Comparison of ENCODE assay signal across 20 mouse cellular contexts in the genomic region with DNA sequence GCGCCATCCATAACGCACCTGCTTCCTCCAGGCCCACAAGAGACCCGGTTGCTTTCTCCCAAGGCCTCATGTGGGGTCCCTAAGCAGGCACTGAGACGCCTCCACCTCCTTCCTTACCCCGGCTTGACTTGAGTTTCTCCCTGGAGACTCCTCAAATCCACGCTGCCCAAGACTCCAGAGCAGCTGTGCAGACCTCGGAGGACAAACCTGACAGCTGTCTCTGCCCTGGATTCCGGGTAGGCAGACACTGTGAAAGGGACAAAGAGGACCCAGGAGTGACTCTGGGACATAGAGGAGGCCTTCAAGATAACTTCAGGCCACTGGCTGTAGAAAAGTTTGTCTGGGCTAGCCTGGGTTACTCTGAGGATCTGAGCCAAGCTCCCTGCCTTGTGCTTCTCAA. TPM values are rescaled to one million over a fixed set of nuclear protein-coding genes. Genes with fewer than 3 reads are reported as not detected.
DNase-seq lines count a peak whose midpoint lies in the region; ATAC-seq and TF ChIP-seq lines count a peak whose summit lies in the region.
"Had no signal": no experiment of that assay in that cellular context is flagged by ENCODE, and none has a peak within 500 bp of the region (broad histone marks: within the 10 kb centered on the region; RNA-seq: fewer than 3 reads in every experiment).

No protein-coding gene starts in this region.

- no peaks in the 10 kb centered on the region for H3K27me3 ChIP-seq in heart, adult 2 months (ENCODE audit: control insufficient read depth, insufficient read depth, low read length)
- H3K27me3 ChIP-seq in kidney, embryonic 15.5 days: no peaks in the 10 kb centered on the region
- H3K27me3 ChIP-seq in kidney, embryonic 16.5 days (ENCODE audit: insufficient read depth, low read length): no peaks in the 10 kb centered on the region
- no peaks in the 10 kb centered on the region for H3K27me3 ChIP-seq in limb, embryonic 12.5 days
- H3K27me3 ChIP-seq in stomach, postnatal 0 days (ENCODE audit: control insufficient read depth, insufficient read depth, low read length): no peaks in the 10 kb centered on the region
- no peaks in the 10 kb centered on the region for H3K27me3 ChIP-seq in forebrain, embryonic 16.5 days (replicated peaks; ENCODE audit: control insufficient read depth, insufficient read depth, low read length)
- H3K27me3 ChIP-seq: embryonic facial prominence, embryonic 15.5 days; heart, embryonic 15.5 days had no signal

- H3K79me2 ChIP-seq in heart, adult 2 months (replicated peaks; ENCODE audit: control insufficient read depth, insufficient read depth, low read length): peaks cover 2% of the 10 kb centered on the region; the same call in 1 of the 2 replicates

- no peak for ATAC-seq in kidney, embryonic 15.5 days (replicated peaks; ENCODE audit: low FRiP score)
- no peak for ATAC-seq in kidney, embryonic 16.5 days (ENCODE audit: low FRiP score, low TSS enrichment)
- no peak for ATAC-seq in limb, embryonic 12.5 days (ENCODE audit: insufficient number of reproducible peaks, insufficient read depth, low FRiP score, low TSS enrichment, low read depth)
- ATAC-seq in stomach, postnatal 0 days (ENCODE audit: low FRiP score, low TSS enrichment): no peak
- ATAC-seq in forebrain, embryonic 16.5 days: no peak
- ATAC-seq: intestine, embryonic 16.5 days had no signal

- 53% methylated on average over 8 of the region's 8 CpGs for WGBS in heart, adult 2 months
- WGBS in kidney, embryonic 15.5 days: 72% methylated on average over 8 of the region's 8 CpGs
- WGBS in kidney, embryonic 16.5 days: 75% methylated on average over 8 of the region's 8 CpGs
- WGBS in limb, embryonic 12.5 days: 75% methylated on average over 8 of the region's 8 CpGs
- WGBS in stomach, postnatal 0 days: 80% methylated on average over 8 of the region's 8 CpGs
- 87% methylated on average over 8 of the region's 8 CpGs for WGBS in forebrain, embryonic 16.5 days

- TF ChIP-seq POLR2A in heart, adult 2 months (IDR thresholded peaks at IDR 0.05; ENCODE audit: insufficient read depth, low read depth, low read length): no peak

- H3K4me1 ChIP-seq in heart, adult 2 months (ENCODE audit: control insufficient read depth, insufficient read depth, low read length): peaks cover 22% of the 10 kb centered on the region
- peaks cover 46% of the 10 kb centered on the region for H3K4me1 ChIP-seq in kidney, embryonic 15.5 days
- peaks cover 35% of the 10 kb centered on the region for H3K4me1 ChIP-seq in kidney, embryonic 16.5 days (ENCODE audit: insufficient read depth, low read length)
- peaks cover 61% of the 10 kb centered on the region for H3K4me1 ChIP-seq in limb, embryonic 12.5 days (replicated peaks)
- H3K4me1 ChIP-seq in stomach, postnatal 0 days (replicated peaks; ENCODE audit: control insufficient read depth, insufficient read depth): peaks cover 4% of the 10 kb centered on the region
- no peaks in the 10 kb centered on the region for H3K4me1 ChIP-seq in forebrain, embryonic 16.5 days (replicated peaks; ENCODE audit: control insufficient read depth, insufficient read depth, low read length)

- no peak for TF ChIP-seq CTCF in heart, adult 2 months (IDR thresholded peaks at IDR 0.05)
- TF ChIP-seq CTCF in stomach, postnatal 0 days (IDR thresholded peaks at IDR 0.05; ENCODE audit: low read depth): no peak

- intact Hi-C loops in heart, adult 2 months (cut with DNase I): loop anchor here (5.0 kb wide), 1 partner anchor 183 kb away; no protein-coding TSS in a partner anchor

- no peak overlapping the region for H3K4me3 ChIP-seq in heart, adult 2 months
- H3K4me3 ChIP-seq in kidney, embryonic 15.5 days (replicated peaks): no peak overlapping the region
- H3K4me3 ChIP-seq in kidney, embryonic 16.5 days (ENCODE audit: low read length): no peak overlapping the region
- no peak overlapping the region for H3K4me3 ChIP-seq in limb, embryonic 12.5 days (replicated peaks)
- no peak overlapping the region for H3K4me3 ChIP-seq in stomach, postnatal 0 days (ENCODE audit: low read depth, low read length)
- no peak overlapping the region for H3K4me3 ChIP-seq in forebrain, embryonic 16.5 days (replicated peaks; ENCODE audit: low read length)
- H3K4me3 ChIP-seq: embryonic facial prominence, embryonic 15.5 days; erythroblast, embryonic 14.5 days; heart, embryonic 15.5 days; hindbrain, embryonic 10.5 days had no signal

- H3K4me2 ChIP-seq in kidney, embryonic 15.5 days: no peak overlapping the region
- H3K4me2 ChIP-seq in kidney, embryonic 16.5 days (replicated peaks; ENCODE audit: low read depth, low read length): no peak overlapping the region
- H3K4me2 ChIP-seq in limb, embryonic 12.5 days: peak overlapping the region; percentile 2; the same call in 1 of the 2 replicates
- H3K4me2 ChIP-seq in stomach, postnatal 0 days (replicated peaks; ENCODE audit: low read depth): no peak overlapping the region
- H3K4me2 ChIP-seq in forebrain, embryonic 16.5 days (ENCODE audit: low read length): no peak overlapping the region
- H3K4me2 ChIP-seq: embryonic facial prominence, embryonic 15.5 days; heart, embryonic 15.5 days; hindbrain, embryonic 14.5 days had no signal

- peak overlapping the region; percentile 98 for H3K27ac ChIP-seq in heart, adult 2 months
- H3K27ac ChIP-seq in kidney, embryonic 15.5 days: 0 out of 2 replicates have a peak overlapping the region, but pooled peaks have one; percentile 59
- no peak overlapping the region for H3K27ac ChIP-seq in kidney, embryonic 16.5 days (ENCODE audit: low read length)
- H3K27ac ChIP-seq in limb, embryonic 12.5 days: peak overlapping the region; percentile 84; the same call in 1 of the 2 replicates
- no peak overlapping the region; the same call in 1 of the 2 replicates for H3K27ac ChIP-seq in stomach, postnatal 0 days (replicated peaks)
- H3K27ac ChIP-seq in forebrain, embryonic 16.5 days (ENCODE audit: low read length): no peak overlapping the region
- H3K27ac ChIP-seq: embryonic facial prominence, embryonic 15.5 days; heart, embryonic 15.5 days; hindbrain, embryonic 10.5 days; hindbrain, embryonic 14.5 days had no signal

- TF ChIP-seq EP300 in heart, adult 2 months (IDR thresholded peaks at IDR 0.05; ENCODE audit: insufficient read depth, low read depth, low read length): no peak
- no peak for TF ChIP-seq EP300 in stomach, postnatal 0 days (optimal IDR thresholded peaks at IDR 0.05)

- no peak overlapping the region for H3K9ac ChIP-seq in heart, adult 2 months (ENCODE audit: low read depth, low read length)
- H3K9ac ChIP-seq in kidney, embryonic 15.5 days: no peak overlapping the region
- no peak overlapping the region for H3K9ac ChIP-seq in kidney, embryonic 16.5 days (replicated peaks; ENCODE audit: low read length)
- no peak overlapping the region; the same call in 1 of the 2 replicates for H3K9ac ChIP-seq in limb, embryonic 12.5 days (replicated peaks)
- H3K9ac ChIP-seq in stomach, postnatal 0 days (ENCODE audit: low read length): peak overlapping the region; percentile 18; the same call in 1 of the 2 replicates
- no peak overlapping the region for H3K9ac ChIP-seq in forebrain, embryonic 16.5 days (replicated peaks; ENCODE audit: low read depth, low read length)
- H3K9ac ChIP-seq: embryonic facial prominence, embryonic 15.5 days; heart, embryonic 15.5 days; hindbrain, embryonic 14.5 days had no signal

- no peak for DNase-seq in heart, adult 2 months
- DNase-seq in heart, adult 11 months: no peak
- no peak for DNase-seq in stomach, postnatal 0 days (ENCODE audit: low spot score)
- DNase-seq: adrenal gland, adult 2 months; adrenal gland, postnatal 25 days; cerebellum, adult 2 months; cerebellum, postnatal 14 days; embryo, embryonic 11 days; heart, postnatal 14 days had no signal

- H3K36me3 ChIP-seq in heart, adult 2 months (ENCODE audit: control insufficient read depth, insufficient read depth, low read length): no peaks in the 10 kb centered on the region; the same call in 1 of the 2 replicates
- H3K36me3 ChIP-seq in kidney, embryonic 15.5 days: no peaks in the 10 kb centered on the region
- no peaks in the 10 kb centered on the region for H3K36me3 ChIP-seq in kidney, embryonic 16.5 days (ENCODE audit: insufficient read depth, low read length)
- no peaks in the 10 kb centered on the region for H3K36me3 ChIP-seq in limb, embryonic 12.5 days
- no peaks in the 10 kb centered on the region for H3K36me3 ChIP-seq in stomach, postnatal 0 days (ENCODE audit: control insufficient read depth, insufficient read depth, low read length)
- no peaks in the 10 kb centered on the region for H3K36me3 ChIP-seq in forebrain, embryonic 16.5 days (ENCODE audit: control insufficient read depth, insufficient read depth)
- H3K36me3 ChIP-seq: embryonic facial prominence, embryonic 15.5 days; heart, embryonic 15.5 days; hindbrain, embryonic 10.5 days had no signal

- H3K9me3 ChIP-seq in kidney, embryonic 15.5 days (replicated peaks): no peaks in the 10 kb centered on the region
- no peaks in the 10 kb centered on the region for H3K9me3 ChIP-seq in kidney, embryonic 16.5 days (ENCODE audit: low read length)
- H3K9me3 ChIP-seq in limb, embryonic 12.5 days: no peaks in the 10 kb centered on the region
- H3K9me3 ChIP-seq in stomach, postnatal 0 days (ENCODE audit: control insufficient read depth, low read length): no peaks in the 10 kb centered on the region
- H3K9me3 ChIP-seq in forebrain, embryonic 16.5 days (ENCODE audit: control insufficient read depth, low read length): no peaks in the 10 kb centered on the region
- H3K9me3 ChIP-seq: embryonic facial prominence, embryonic 15.5 days; heart, embryonic 15.5 days; hindbrain, embryonic 10.5 days had no signal

RNA-seq across cellular contexts. Expression of gene Eml1, which starts 3.9 kb away (rescaled TPM):
- 10 to 100 TPM; 73.5 to 84.7 TPM for total RNA-seq in heart, adult 2 months (2021)
- polyA plus RNA-seq in heart, adult 2 months (2012; rRNA removed): 68.7 and 112 TPM in 2 replicates
- polyA plus RNA-seq in kidney, embryonic 15.5 days (2015; fragmentation: Nextera tagmentation; extraction: Ambion mirVana): 60.9 and 77.5 TPM in 2 replicates
- 82.7 and 92.4 TPM in 2 replicates for polyA plus RNA-seq in kidney, embryonic 16.5 days (2015; fragmentation: Nextera tagmentation; extraction: Ambion mirVana)
- polyA plus RNA-seq in limb, embryonic 12.5 days (2016; fragmentation: Nextera tagmentation; extraction: Ambion mirVana): 41.4 and 43.8 TPM in 2 replicates
- polyA plus RNA-seq in stomach, postnatal 0 days (2015; fragmentation: Nextera tagmentation; extraction: Ambion mirVana): 53.8 and 54.6 TPM in 2 replicates
- 86.7 and 88.4 TPM in 2 replicates for polyA plus RNA-seq in forebrain, embryonic 16.5 days (2015; fragmentation: Nextera tagmentation; extraction: Ambion mirVana)
- total RNA-seq: common myeloid progenitor, adult 5-6 weeks had no signal

RNA-seq across cellular contexts. Expression of gene Cyp46a1, which starts 40.5 kb away (rescaled TPM):
- total RNA-seq in heart, adult 2 months (2021): under 1 TPM; 0.41 to 0.47 TPM
- polyA plus RNA-seq in heart, adult 2 months (2012; rRNA removed): 1.3 and 1.8 TPM in 2 replicates
- polyA plus RNA-seq in kidney, embryonic 15.5 days (2015; fragmentation: Nextera tagmentation; extraction: Ambion mirVana): 10.0 and 10.9 TPM in 2 replicates
- polyA plus RNA-seq in kidney, embryonic 16.5 days (2015; fragmentation: Nextera tagmentation; extraction: Ambion mirVana): 11.8 and 12.2 TPM in 2 replicates
- polyA plus RNA-seq in limb, embryonic 12.5 days (2016; fragmentation: Nextera tagmentation; extraction: Ambion mirVana): 2.9 and 4.6 TPM in 2 replicates
- polyA plus RNA-seq in stomach, postnatal 0 days (2015; fragmentation: Nextera tagmentation; extraction: Ambion mirVana): 1.3 and 2.1 TPM in 2 replicates
- 23.8 and 28.4 TPM in 2 replicates for polyA plus RNA-seq in forebrain, embryonic 16.5 days (2015; fragmentation: Nextera tagmentation; extraction: Ambion mirVana)
- total RNA-seq: common myeloid progenitor, adult 5-6 weeks had no signal
- polyA plus RNA-seq: erythroblast, embryonic 14.5 days had no signal

Comparison
In these comparisons a context has a peak if more than half of its experiments do, and no peak if none do; other contexts are left out.
1. H3K27ac ChIP-seq: peak in heart, adult 2 months (single experiment), kidney, embryonic 15.5 days (single experiment) and limb, embryonic 12.5 days (single experiment); none in kidney, embryonic 16.5 days (single experiment), stomach, postnatal 0 days (single experiment) and forebrain, embryonic 16.5 days (single experiment).